Comparison of ENCODE assay signal across 7 mouse cellular contexts in the genomic region with DNA sequence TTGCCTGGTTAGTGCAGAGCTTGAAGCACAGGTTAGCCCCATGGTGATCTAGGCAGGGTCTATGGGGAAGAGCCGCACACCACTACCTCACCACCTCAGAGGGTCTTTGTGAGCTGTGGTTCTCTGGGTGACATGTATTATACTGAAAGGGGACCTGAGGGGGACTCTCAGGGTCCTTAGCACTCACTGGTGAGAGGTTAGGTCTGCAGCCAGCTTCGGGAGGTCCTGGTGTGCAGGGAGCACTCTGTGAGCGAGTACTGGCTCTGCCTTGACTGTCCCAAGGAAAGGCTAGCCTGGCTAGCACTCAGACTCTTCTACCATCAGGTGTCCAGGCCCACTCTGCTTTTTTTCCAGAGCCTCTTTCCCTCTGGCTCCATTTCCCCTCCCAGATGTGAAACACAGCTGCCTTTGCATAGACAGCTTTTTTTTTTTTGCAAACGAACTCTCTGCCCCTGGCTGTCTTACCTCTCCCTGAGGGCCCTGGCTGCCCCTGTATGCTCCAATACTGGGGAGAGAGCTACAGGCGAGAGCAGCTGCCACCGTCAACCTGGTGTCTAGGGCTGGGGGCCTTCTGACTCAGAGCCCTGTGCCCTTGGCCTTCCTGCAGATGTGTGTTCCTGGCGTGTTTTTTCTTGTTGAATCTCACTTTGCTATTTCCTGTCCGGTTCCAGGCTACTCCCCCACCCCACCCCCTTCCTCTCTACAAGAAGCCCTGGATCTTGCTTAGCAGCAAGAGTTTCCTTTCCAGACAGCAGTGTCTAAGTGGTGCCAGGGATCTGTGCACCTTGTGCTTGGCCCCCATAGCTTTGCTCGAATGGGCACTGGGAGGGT. TPM values are rescaled to one million over a fixed set of nuclear protein-coding genes. Genes with fewer than 3 reads are reported as not detected.
DNase-seq lines count a peak whose midpoint lies in the region; TF ChIP-seq lines count a peak whose summit lies in the region.

No protein-coding gene starts in this region.

- H3K9ac ChIP-seq in ES-E14 (ENCODE audit: insufficient read depth, low read depth, low read length, poor library complexity, severe bottlenecking), result no peak overlapping the region

- H3K36me3 ChIP-seq in ES-E14 (ENCODE audit: control insufficient read depth, insufficient read depth, low read length, poor library complexity, severe bottlenecking) (peaks cover 18% of the 10 kb centered on the region), myocyte (ENCODE audit: control insufficient read depth, insufficient read depth) (no peaks in the 10 kb centered on the region)
- H3K36me3 ChIP-seq in heart, embryonic 10.5 days, result peaks cover 45% of the 10 kb centered on the region

- H3K27me3 ChIP-seq in heart, embryonic 10.5 days (ENCODE audit: insufficient read depth, poor library complexity, severe bottlenecking), result no peaks in the 10 kb centered on the region
- no peaks in the 10 kb centered on the region for H3K27me3 ChIP-seq in myocyte (ENCODE audit: control insufficient read depth, insufficient read depth, insufficient read length)

- H3ac ChIP-seq in myocyte (ENCODE audit: control insufficient read depth, insufficient read length), result no peak overlapping the region

- H3K4me1 ChIP-seq in ES-E14 (ENCODE audit: control insufficient read depth in 2 of 2, insufficient read depth in 2 of 2, low read length in 2 of 2, poor library complexity in 1 of 2), result peaks cover 12 to 54% of the 10 kb centered on the region in 2 experiments
- H3K4me1 ChIP-seq in heart, embryonic 10.5 days, result peaks cover 99% of the 10 kb centered on the region

- peak overlapping the region; percentile 53 for H3K4me2 ChIP-seq in myocyte (ENCODE audit: low read depth)

- peaks cover 81% of the 10 kb centered on the region for H3K79me2 ChIP-seq in myocyte (ENCODE audit: control insufficient read depth, insufficient read depth)

- H3K27ac ChIP-seq in ES-E14 (ENCODE audit: insufficient read depth, low read depth, low read length, poor library complexity, severe bottlenecking), result peak overlapping the region; percentile 32; the same call in 1 of the 2 replicates
- H3K27ac ChIP-seq in heart, embryonic 10.5 days, result peak overlapping the region; percentile 73

- peak; percentile 87 for DNase-seq in 3T3-L1 (ENCODE audit: low read depth, low spot score)
- DNase-seq in ES-E14 (ENCODE audit: low read depth, low spot score), result no peak
- no peak for DNase-seq in heart, embryonic 10.5 days (ENCODE audit: low spot score)
- DNase-seq in kidney, adult 9 months, result peak; percentile 73
- DNase-seq in layer of hippocampus, adult 8-10 months (ENCODE audit: low spot score in 2 of 2), result no peak
- DNase-seq in urinary bladder, postnatal 10 days (ENCODE audit: low spot score), result no peak

- no peak for TF ChIP-seq POLR2A in myocyte (IDR thresholded peaks at IDR 0.05; ENCODE audit: insufficient read length, low read depth)

- in situ Hi-C loops in ES-E14 (cut with MboI; ENCODE audit: low sequenced_read_pairs in 2 of 2, unreplicated experiment in 2 of 2), result no loop called here

- H3K4me3 ChIP-seq in ES-E14 (ENCODE audit: insufficient read depth in 1 of 2, low read depth in 1 of 2, low read length in 2 of 2, poor library complexity in 1 of 2, severe bottlenecking in 1 of 2), result no peak overlapping the region
- H3K4me3 ChIP-seq in heart, embryonic 10.5 days, result 0 out of 2 replicates have a peak overlapping the region, but pooled peaks have one; percentile 9
- no peak overlapping the region for H3K4me3 ChIP-seq in myocyte

- no peaks in the 10 kb centered on the region for H3K9me3 ChIP-seq in ES-E14 (ENCODE audit: control insufficient read depth, insufficient read depth, low read depth, low read length)
- H3K9me3 ChIP-seq in heart, embryonic 10.5 days, result no peaks in the 10 kb centered on the region

- 45% methylated on average over 9 of the region's 9 CpGs for WGBS in heart, embryonic 10.5 days

TF ChIP-seq in ES-E14, 5 proteins besides CTCF, POLR2A, EP300 and RAD21:
- TF ChIP-seq ZC3H11A (IDR thresholded peaks at IDR 0.05; ENCODE audit: borderline replicate concordance, low read depth, low read length) (no peak), HCFC1 (IDR thresholded peaks at IDR 0.05; ENCODE audit: borderline replicate concordance, insufficient read depth, low read length) (no peak), CHD2 (IDR thresholded peaks at IDR 0.05; ENCODE audit: low read depth, low read length) (no peak), ZNF384 (IDR thresholded peaks at IDR 0.05; ENCODE audit: low read depth, low read length) (no peak), MAFK (IDR thresholded peaks at IDR 0.05; ENCODE audit: insufficient read depth, low read depth, low read length) (no peak)

TF ChIP-seq in myocyte, 11 proteins besides CTCF, POLR2A, EP300 and RAD21:
- peak in 1 of 3 experiments; percentile 65 for TF ChIP-seq MYOG (IDR thresholded peaks at IDR 0.05; ENCODE audit: control insufficient read depth in 1 of 3, insufficient read depth in 1 of 3, insufficient read length in 2 of 3, low read depth in 2 of 3)
- peak; percentile 14 for TF ChIP-seq TCF3 (IDR thresholded peaks at IDR 0.05; ENCODE audit: insufficient read length, low read depth)
- no peak for TF ChIP-seq POLR2AphosphoS2 (IDR thresholded peaks at IDR 0.05; ENCODE audit: insufficient read length, low read depth)
- peak; percentile 24 to 90 (median 82) for TF ChIP-seq MYOD1 (IDR thresholded peaks at IDR 0.05; ENCODE audit: control insufficient read depth in 1 of 3, insufficient read length in 2 of 3, low read depth in 2 of 3)

RNA-seq across cellular contexts. Expression of a gene that starts 29.5 kb away (rescaled TPM):
- total RNA-seq in ES-E14 (2012; rRNA removed), result 226 and 278 TPM in 2 replicates
- polyA plus RNA-seq in heart, embryonic 10.5 days (2016; fragmentation: Nextera tagmentation; extraction: Ambion mirVana), result 52.0 and 58.9 TPM in 2 replicates
- 209 TPM for polyA plus RNA-seq in myocyte (2012; fragmentation: generic; extraction: Trizol)
- total RNA-seq in layer of hippocampus, adult 8-10 months (2022), result 1 to 10 TPM; 4.2 to 6.1 (median 5.6) TPM

RNA-seq across cellular contexts. Expression of a gene that starts 45.0 kb away (rescaled TPM):
- total RNA-seq in ES-E14 (2012; rRNA removed), result not detected in 2 replicates
- not detected in 2 replicates for polyA plus RNA-seq in heart, embryonic 10.5 days (2016; fragmentation: Nextera tagmentation; extraction: Ambion mirVana)
- polyA plus RNA-seq in myocyte (2012; fragmentation: generic; extraction: Trizol), result 0.55 TPM
- total RNA-seq in layer of hippocampus, adult 8-10 months (2022), result not detected

Comparison
In these comparisons a context has a peak if more than half of its experiments do, and no peak if none do; other contexts are left out.
1. DNase-seq: peak in 3T3-L1 (single experiment) and kidney, adult 9 months (single experiment); none in ES-E14 (single experiment), heart, embryonic 10.5 days (single experiment), layer of hippocampus, adult 8-10 months (0 of 2) and urinary bladder, postnatal 10 days (single experiment).
2. RNA of a gene that starts 29.5 kb away (total RNA-seq): 226 to 278 TPM in ES-E14; 4.2 to 6.1 TPM in layer of hippocampus, adult 8-10 months; every median in the first group is over 10 times any median in the second.